19 mouse cellular contexts compared by ENCODE assay signal in genomic region chr7:98863969-98864718, GRCm38 (mm10). TPM values are rescaled to one million over a fixed set of nuclear protein-coding genes. Genes with fewer than 3 reads are reported as not detected.
A peak's percentile ranks its signal among the peaks of the same experiment; 100 is the strongest.
DNase-seq lines count a peak whose midpoint lies in the region; ATAC-seq and TF ChIP-seq lines count a peak whose summit lies in the region.
"Had no signal": no experiment of that assay in that cellular context is flagged by ENCODE, and none has a peak within 500 bp of the region (broad histone marks: within the 10 kb centered on the region; RNA-seq: fewer than 3 reads in every experiment).

No protein-coding gene starts in this region.

- TF ChIP-seq CTCF in liver, adult 2 months (IDR thresholded peaks at IDR 0.05; ENCODE audit: low read depth, low read length), result no peak
- no peak for TF ChIP-seq CTCF in liver, postnatal 0 days (IDR thresholded peaks at IDR 0.05; ENCODE audit: low read depth)

- ATAC-seq in liver, postnatal 0 days, result no peak
- ATAC-seq: forebrain, embryonic 14.5 days had no signal

- peaks cover 34% of the 10 kb centered on the region for H3K27me3 ChIP-seq in heart, embryonic 10.5 days (ENCODE audit: insufficient read depth, poor library complexity, severe bottlenecking)
- no peaks in the 10 kb centered on the region for H3K27me3 ChIP-seq in liver, adult 2 months (ENCODE audit: control insufficient read depth, insufficient read depth, low read length)
- peaks cover 2% of the 10 kb centered on the region; the same call in 1 of the 2 replicates for H3K27me3 ChIP-seq in liver, postnatal 0 days (ENCODE audit: insufficient read depth, low read length)

- H3K9me3 ChIP-seq in heart, embryonic 10.5 days, result no peaks in the 10 kb centered on the region
- no peaks in the 10 kb centered on the region for H3K9me3 ChIP-seq in liver, postnatal 0 days (ENCODE audit: low read length)
- H3K9me3 ChIP-seq: liver, embryonic 15.5 days had no signal

- no peak for TF ChIP-seq EP300 in liver, postnatal 0 days (IDR thresholded peaks at IDR 0.05; ENCODE audit: low read depth)

- H3K79me2 ChIP-seq in liver, adult 2 months (ENCODE audit: control insufficient read depth, insufficient read depth, low read length), result no peaks in the 10 kb centered on the region

- DNase-seq in cerebellum, postnatal 10 days, result peak; percentile 53 to 59
- no peak for DNase-seq in cerebellum, postnatal 4 days (ENCODE audit: low spot score in 2 of 2)
- no peak for DNase-seq in heart, embryonic 10.5 days (ENCODE audit: low spot score)
- DNase-seq in heart, adult 8-10 months (ENCODE audit: low spot score), result no peak
- peak; percentile 15 for DNase-seq in liver, adult 2 months (ENCODE audit: extremely low read depth, low read depth, low spot score)
- no peak for DNase-seq in liver, postnatal 0 days
- DNase-seq in adrenal gland, postnatal 36 days, result peak; percentile 35 to 40
- no peak for DNase-seq in right cerebral cortex, postnatal 25 days
- DNase-seq: cerebellum, adult 11-12 months; cerebellum, postnatal 36 days; kidney, adult 18-20 months; right cerebral cortex, adult 18-20 months; thymus, postnatal 25 days had no signal

- WGBS in heart, embryonic 10.5 days, result 45% methylated on average over 9 of the region's 9 CpGs
- 66% methylated on average over 9 of the region's 9 CpGs for WGBS in liver, adult 2 months
- 48% methylated on average over 9 of the region's 9 CpGs for WGBS in liver, postnatal 0 days (ENCODE audit: insufficient replicate concordance)

- H3K36me3 ChIP-seq in heart, embryonic 10.5 days, result no peaks in the 10 kb centered on the region
- no peaks in the 10 kb centered on the region for H3K36me3 ChIP-seq in liver, adult 2 months (ENCODE audit: control insufficient read depth, insufficient read depth, low read length)
- H3K36me3 ChIP-seq in liver, postnatal 0 days (replicated peaks; ENCODE audit: insufficient read depth, low read length), result no peaks in the 10 kb centered on the region
- H3K36me3 ChIP-seq: liver, embryonic 15.5 days had no signal

- H3K27ac ChIP-seq in heart, embryonic 10.5 days, result peak overlapping the region; percentile 57
- no peak overlapping the region for H3K27ac ChIP-seq in liver, adult 2 months (replicated peaks; ENCODE audit: insufficient read depth, low read depth, low read length)
- H3K27ac ChIP-seq in liver, postnatal 0 days (ENCODE audit: low read depth), result no peak overlapping the region
- H3K27ac ChIP-seq: kidney, postnatal 0 days; liver, embryonic 15.5 days had no signal

- no peak overlapping the region for H3K4me3 ChIP-seq in heart, embryonic 10.5 days
- no peak overlapping the region for H3K4me3 ChIP-seq in liver, adult 2 months (ENCODE audit: insufficient read depth, low read depth, low read length)
- no peak overlapping the region for H3K4me3 ChIP-seq in liver, postnatal 0 days (ENCODE audit: low read depth, low read length)
- H3K4me3 ChIP-seq: liver, embryonic 15.5 days had no signal

- H3K9ac ChIP-seq in liver, adult 2 months (ENCODE audit: low read depth, low read length), result no peak overlapping the region
- no peak overlapping the region for H3K9ac ChIP-seq in liver, postnatal 0 days (replicated peaks)
- H3K9ac ChIP-seq: liver, embryonic 15.5 days had no signal

- peaks cover 74% of the 10 kb centered on the region for H3K4me1 ChIP-seq in heart, embryonic 10.5 days
- H3K4me1 ChIP-seq in liver, adult 2 months (ENCODE audit: control insufficient read depth, insufficient read depth, low read length), result no peaks in the 10 kb centered on the region
- no peaks in the 10 kb centered on the region for H3K4me1 ChIP-seq in liver, postnatal 0 days (ENCODE audit: insufficient read depth)
- H3K4me1 ChIP-seq: liver, embryonic 15.5 days had no signal

- H3K4me2 ChIP-seq in liver, postnatal 0 days (ENCODE audit: low read depth, low read length), result no peak overlapping the region
- H3K4me2 ChIP-seq: liver, embryonic 15.5 days had no signal

- TF ChIP-seq POLR2A in liver, adult 2 months (IDR thresholded peaks at IDR 0.05; ENCODE audit: extremely low read depth, insufficient read depth, low read length), result no peak

RNA-seq across cellular contexts. Expression of gene Wnt11, which starts 29.2 kb away (rescaled TPM):
- polyA plus RNA-seq in heart, embryonic 10.5 days (2016; fragmentation: Nextera tagmentation; extraction: Ambion mirVana), result 29.0 and 29.4 TPM in 2 replicates
- 1 to 10 TPM; 4.2 to 7.8 (median 6.4) TPM for total RNA-seq in heart, adult 8-10 months (2022)
- 0.55 TPM in 1 of 2 replicates, not detected in the other for total RNA-seq in liver, adult 2 months (2014; rRNA removed)
- polyA plus RNA-seq in liver, adult 2 months (2012; rRNA removed), result 0.21 and 0.52 TPM in 2 replicates
- polyA plus RNA-seq in liver, postnatal 0 days (2015; fragmentation: Nextera tagmentation; extraction: Ambion mirVana), result 0.12 and 0.40 TPM in 2 replicates
- total RNA-seq in adrenal gland, postnatal 36 days (2021), result 1 to 10 TPM; 2.6 to 3.6 TPM
- total RNA-seq: granulocyte monocyte progenitor cell, adult 5-6 weeks; hematopoietic stem cell, adult 5-6 weeks; megakaryocyte-erythroid progenitor cell, adult 5-6 weeks had no signal

Comparison
In these comparisons a context has a peak if more than half of its experiments do, and no peak if none do; other contexts are left out.
1. DNase-seq: peak in cerebellum, postnatal 10 days (2 of 2), liver, adult 2 months (single experiment) and adrenal gland, postnatal 36 days (2 of 2); none in cerebellum, postnatal 4 days (0 of 2), heart, embryonic 10.5 days (single experiment), heart, adult 8-10 months (single experiment), liver, postnatal 0 days (single experiment) and right cerebral cortex, postnatal 25 days (single experiment).